Mouse (Mus musculus) spleen, embryonic (tissue): ENCODE measurements around the gene Celsr1.
"Not testable (repeated sequence)": the region's sequence is repeated elsewhere in the genome, so short reads cannot be mapped to it uniquely, and the experiment has no call there.

Source experiments
- CTCF ChIA-PET: fragments of 350-600 bp; sonication (Branson Sonifier 250); formaldehyde crosslinking; loops from one replicate; lab custom pipeline; 2022; lab: Charles Lee

Gene Celsr1

DNA sequence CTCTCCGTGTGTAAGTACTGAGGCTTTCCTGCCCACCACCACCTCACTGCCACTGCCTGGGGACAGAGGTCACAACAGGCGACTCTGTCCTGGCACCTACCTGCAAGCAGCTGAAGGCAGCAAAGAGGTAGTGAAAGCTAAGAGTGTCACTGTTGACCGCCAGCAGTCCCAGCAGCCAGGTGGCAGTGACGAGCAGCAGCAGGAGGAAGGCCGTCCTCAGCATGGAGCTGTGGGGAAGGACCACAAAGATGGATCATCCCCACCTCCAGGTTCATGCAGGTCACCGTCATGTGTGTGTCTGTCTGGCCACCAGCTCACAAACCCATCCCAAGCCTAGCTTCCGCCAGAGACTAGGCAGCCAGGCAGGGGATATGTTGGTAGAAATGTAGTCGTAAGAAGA, 129.8 kb downstream of the Celsr1 start:
- CTCF ChIA-PET = no interaction called here

DNA sequence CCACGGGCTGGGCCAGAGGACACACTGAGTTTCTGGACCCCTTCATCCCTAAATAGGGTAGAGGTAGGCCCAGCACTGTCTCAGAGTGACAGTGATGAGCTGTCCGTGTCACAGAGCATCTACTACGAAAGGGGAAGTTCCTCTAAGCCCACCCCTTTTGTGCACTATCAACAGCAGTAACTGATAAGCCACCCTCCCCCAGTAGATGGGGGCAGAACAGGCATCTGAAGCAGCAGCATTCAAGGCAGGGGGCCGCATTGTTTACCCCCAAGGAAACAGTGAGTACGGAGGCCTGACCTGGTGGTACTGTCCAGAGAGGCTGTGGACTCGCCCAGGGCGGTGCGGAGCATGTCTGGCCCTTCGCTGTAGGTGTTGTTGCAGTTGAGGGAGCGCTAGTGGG, 131.1 kb downstream of the Celsr1 start:
- CTCF ChIA-PET = no interaction called here

DNA sequence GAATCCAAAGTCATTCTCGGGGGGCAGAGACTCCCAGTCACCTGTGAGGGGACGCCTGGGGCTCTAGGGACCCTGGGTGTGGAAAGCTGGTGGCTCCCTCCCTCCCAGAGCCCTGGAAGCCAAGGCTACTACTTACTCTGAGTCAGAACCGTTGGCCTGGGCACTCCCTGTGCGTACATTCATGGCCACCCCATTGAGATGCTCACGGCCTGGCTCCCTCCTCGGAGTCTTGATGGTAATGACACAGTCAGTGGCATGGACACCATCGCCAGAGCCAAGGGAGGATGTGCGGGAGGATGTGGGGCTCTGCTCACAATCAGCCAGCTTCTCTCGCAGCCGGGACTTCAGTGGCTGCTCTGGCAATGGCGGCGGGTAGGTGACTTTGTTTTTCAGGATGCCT, 132.8 kb downstream of the Celsr1 start:
- CTCF ChIA-PET = no interaction called here

DNA sequence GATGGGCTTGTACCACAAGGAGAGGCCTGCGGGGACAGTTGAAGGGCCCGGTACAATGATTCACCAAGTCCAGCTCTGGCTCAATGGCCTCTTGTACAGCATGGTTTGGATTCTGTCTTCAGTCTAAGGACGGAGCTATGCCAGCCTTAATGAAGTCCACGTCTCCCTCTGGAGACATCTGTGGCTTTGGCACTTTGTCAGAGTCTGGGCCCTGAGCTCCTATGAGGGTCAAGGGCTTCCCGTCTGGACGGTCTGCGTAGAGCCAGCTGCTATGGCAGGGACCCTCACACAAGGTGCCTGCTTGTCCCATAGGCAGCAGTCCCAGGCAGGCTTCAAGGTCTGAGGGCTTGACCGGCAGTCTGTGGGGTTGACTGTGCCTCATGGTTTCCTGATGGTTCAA, 133.3 kb downstream of the Celsr1 start:
- CTCF ChIA-PET = no interaction called here

DNA sequence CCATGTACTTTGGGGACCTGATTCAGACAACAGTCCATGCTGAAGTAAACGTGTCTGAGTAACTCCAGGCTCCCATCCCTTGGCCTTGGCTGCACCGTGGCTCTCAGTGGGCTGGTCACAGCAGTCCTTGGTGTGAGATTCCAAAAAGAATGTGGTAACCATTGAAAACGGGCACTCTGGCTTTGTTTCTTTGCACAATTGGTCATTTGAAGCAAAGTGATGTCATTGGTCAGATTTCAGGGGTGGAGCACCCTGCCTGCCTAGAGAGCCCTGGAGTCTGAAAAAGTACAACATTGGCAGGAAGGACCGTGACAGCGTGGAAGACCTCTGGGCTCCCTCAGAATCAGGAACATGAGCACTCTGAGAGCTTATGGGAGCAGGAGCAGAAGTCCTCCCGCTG, 134.2 kb downstream of the Celsr1 start:
- CTCF ChIA-PET = interaction anchor here (0.8 kb wide), 1 partner anchor 14 kb away, joined by 4 read pairs; no protein-coding TSS in a partner anchor

DNA sequence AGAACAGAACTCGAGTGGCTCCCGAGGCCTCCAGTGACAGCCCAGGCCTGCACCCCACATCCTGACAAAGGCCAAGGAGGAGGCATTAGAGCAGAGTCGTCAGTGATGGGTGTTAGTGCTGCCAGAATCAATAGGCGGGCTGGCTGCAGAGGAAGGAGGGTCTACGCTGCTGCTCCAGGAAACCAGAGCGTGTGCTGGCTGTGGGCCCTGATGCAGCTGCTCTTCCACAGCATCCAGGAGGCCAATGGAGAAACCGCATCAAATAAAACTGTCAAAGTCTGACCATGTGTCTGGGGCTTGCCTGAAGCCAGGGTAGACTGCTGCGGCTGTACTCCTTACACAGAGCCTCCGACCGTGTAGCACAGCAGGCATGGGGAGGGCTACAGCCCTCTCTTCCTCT, 136.5 kb downstream of the Celsr1 start:
- CTCF ChIA-PET = no interaction called here

DNA sequence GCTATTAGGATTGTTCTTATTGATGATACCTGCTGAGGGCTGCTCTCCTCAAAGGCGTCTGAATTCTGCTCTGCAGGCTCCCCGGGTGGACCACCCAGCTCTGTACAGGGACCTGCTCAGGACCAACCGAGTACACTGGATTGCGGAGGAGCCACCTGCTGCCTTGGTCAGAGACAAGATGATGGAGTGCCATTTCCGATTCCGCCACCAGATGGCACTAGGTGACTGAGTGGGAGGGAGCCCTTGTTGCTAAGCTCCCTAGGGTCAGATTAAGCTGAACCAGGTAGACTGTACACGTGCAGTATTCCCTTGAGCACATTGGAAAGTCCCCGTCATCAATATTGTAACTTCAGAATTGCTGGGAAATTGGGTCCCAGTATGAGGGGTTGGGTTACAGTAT, 137.3 kb downstream of the Celsr1 start:
- CTCF ChIA-PET = interaction anchor here (0.6 to 1.3 kb wide), 5 partner anchors 87 to 241 kb away, joined by 3 to 4 read pairs (median 3); no protein-coding TSS in a partner anchor

DNA sequence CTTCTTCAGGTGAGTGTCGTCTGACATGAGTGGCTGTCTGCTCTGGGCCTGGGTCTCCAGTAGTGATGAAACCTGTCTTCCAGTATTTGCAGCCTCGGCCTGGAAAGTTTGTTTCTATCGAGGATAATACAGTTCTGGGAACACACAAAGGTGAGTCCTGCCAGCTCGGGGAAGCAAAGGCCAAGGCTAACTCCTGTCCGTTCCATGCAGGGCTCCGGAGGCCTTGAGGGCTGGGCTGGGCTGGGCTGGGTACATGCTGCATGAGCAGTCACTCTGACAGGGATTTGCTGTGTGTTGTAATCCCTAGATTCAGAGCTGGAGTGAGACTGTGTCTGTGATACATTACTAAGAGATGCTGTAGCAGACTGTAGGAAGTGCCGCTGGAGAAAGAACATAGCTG, 139.7 kb downstream of the Celsr1 start:
- CTCF ChIA-PET = no interaction called here

DNA sequence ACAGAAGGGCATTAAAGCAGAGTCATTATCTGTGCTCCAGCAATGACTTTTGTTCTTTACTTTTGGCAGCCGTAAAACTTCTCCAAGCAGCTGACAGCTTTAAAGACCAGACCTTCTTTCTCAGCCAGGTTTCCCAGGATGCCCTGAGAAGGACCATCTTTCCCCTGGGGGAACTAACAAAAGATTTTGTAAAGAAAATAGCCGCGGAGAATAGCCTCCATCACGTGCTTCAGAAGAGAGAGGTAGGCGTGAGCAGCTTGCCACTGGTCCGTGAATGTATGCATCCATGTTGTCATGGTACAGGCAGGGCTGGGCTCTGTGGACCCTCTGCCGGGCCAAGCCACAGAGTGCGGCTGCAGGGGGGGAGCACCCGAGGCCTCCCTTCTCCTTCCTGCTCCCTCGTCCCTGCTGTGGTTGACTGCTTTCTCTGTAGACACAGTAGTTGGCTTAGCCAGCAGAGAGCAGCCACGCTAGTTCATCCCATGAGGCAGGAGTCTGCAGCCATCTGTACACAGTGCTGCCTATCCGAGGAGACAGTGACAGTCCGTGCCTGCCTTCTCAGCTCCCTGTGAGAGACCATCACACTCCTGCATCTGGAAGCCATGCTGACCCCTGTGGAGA, 141.0 kb downstream of the Celsr1 start:
- CTCF ChIA-PET = no interaction called here

DNA sequence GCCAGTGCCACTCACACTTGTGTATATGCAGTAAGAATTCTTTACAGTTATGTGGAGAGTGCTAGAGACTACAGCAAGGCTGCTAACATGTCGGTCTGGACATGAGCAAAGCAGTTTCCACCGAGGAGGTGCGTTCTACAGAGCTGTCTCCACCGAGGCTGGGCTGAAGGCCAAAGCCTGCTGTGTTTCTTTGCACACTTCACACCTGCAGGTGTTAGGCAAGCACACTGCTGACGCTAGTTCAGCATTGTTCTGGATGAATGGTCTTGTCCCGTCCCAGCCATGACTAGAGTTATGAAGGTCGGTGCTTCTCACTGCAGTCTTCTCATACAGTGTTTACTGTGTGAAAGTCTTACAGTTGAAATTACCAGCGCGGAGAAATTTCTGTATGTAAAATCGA, 141.6 kb downstream of the Celsr1 start:
- CTCF ChIA-PET = no interaction called here

DNA sequence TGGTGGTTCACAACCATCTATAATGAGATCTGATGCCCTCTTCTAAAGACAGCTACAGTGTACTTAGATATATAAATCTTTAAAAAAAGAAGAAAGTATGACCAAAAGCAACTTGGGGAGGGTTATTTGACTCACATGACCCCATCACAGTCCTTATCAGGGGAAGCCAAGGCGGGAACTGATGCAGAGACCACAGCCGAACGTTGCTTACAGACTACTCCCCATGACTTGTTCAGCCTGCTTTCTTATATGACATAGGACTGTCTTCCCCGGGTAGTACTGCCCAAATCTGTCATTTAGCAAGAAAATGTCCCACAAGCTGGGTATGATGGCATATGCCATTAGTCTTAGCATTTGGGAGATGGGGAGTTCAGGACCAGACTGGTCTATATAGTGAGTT, 144.3 kb downstream of the Celsr1 start:
- CTCF ChIA-PET = no interaction called here

DNA sequence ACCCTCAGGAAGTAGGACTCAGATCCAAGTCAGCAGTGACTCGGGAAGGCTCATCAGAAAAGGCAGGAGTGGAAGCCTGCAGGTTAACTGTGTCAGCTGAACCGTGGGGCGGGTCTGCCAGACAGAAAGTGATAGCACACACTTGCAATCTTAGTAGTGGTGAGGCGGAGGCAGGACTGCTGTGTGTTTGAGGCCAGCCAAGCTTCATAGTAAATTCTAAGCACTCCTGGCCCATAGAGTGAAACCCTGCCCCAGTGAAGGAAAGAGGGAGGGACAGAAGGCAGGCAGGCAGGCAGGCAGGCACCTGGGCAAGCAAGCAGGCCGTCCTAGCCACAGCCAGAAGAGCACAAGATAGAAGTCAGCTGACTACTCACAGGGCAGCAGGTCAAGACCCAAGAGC, 148.0 kb downstream of the Celsr1 start:
- CTCF ChIA-PET = interaction anchor here (0.6 kb wide), 1 partner anchor 87 kb away, joined by 6 read pairs; no protein-coding TSS in a partner anchor

DNA sequence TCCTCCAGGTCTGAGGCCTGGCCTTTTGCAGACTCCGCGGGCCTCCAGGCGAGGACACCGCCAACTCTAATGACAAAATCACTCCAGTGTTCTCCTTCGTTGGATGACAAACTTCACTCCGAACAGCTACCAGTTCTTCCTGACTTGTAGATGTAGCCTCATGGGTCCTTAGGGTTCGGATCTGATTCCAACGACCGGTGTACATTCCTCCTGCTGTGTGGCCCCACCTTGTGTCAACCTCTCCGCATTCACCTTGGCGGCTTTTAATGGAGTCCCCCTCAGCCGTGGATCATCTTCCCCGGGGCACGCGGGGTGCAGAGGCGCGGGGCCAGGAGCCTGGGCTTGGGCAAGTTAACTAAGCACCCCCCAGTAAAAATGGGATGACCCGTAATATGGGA, 154.1 kb downstream of the Celsr1 start:
- CTCF ChIA-PET = no interaction called here

DNA sequence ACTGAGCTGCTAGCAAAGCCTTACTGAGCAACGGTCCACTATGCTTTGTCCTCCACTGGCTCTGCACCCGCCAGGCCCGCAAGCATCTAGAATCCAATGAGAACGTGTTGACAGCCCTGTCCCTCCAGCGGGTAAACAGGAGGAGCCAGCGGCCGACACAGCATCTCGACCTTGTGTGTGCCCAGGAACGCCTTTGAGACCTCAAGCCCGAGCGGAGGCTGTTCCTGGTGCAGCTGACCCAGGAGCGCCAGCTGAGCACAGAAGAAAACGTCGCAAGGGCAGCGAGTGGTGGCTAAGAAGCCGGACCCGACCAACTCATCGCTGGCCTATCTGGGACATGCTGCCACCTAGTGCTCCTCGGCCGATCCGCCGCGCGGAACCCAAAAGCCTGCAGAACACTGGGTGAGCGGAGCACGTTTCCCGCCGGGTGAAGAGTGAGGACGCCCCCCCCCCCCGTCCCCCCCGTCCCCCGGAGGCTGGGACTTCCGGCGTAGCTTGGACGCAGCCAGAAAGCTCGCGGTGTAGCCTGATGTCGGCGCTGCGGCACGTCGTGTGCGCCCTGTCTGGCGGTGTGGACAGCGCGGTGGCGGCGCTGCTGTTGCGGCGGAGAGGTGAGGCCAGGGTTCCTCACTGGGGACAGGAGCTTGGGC, 154.6 kb downstream of the Celsr1 start, which contains the start of gene Trmu:
Trmu (plus strand) TSS at position 465 of the 650 bp plus-strand sequence.
- CTCF ChIA-PET = interaction anchor here (1.0 kb wide), 1 partner anchor 19 kb away, joined by 3 read pairs; the partner anchor contains the start of gene Gtse1

DNA sequence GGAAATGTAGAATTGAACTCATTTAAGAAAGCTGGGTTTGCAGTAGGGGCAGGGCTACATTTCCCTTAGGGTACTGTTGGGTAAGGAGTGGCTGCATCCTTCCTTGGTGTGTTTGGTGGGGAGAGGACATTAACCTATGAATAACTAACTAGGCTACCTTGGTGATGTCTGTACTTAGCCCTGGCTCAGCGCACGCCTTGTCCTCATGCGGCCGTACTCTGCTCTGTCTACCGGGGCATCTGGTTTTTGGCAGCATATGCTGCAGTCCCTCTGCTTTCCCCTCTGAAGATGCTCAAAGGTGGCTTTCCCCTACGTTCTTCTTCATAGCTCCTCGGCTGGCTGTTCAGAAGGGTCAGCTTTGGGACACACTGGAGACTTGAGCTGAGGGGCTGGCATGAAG, 156.2 kb downstream of the Celsr1 start:
- CTCF ChIA-PET = no interaction called here

DNA sequence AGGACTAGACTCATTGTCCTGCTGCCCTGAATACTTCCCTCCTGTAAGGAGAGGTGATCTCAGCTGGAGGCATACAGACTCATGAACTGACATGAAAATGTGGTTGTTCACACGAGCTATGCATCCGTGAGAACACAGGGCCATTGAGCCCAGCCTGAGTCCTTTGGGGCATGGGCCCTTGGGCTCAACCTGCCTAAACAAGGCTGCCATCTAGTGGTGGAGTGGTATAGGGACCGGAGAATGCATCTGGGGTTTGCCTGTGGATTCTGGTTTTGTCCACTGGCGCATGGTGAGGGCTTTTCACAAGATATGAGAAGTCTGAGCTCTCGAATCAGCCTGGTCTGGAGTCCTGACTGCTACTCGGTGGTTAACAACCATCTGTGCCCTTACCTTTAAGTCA, 165.9 kb downstream of the Celsr1 start:
- CTCF ChIA-PET = interaction anchor here (0.7 to 1.1 kb wide), 3 partner anchors 24 to 209 kb away, joined by 4 to 13 read pairs (median 6); no protein-coding TSS in a partner anchor

DNA sequence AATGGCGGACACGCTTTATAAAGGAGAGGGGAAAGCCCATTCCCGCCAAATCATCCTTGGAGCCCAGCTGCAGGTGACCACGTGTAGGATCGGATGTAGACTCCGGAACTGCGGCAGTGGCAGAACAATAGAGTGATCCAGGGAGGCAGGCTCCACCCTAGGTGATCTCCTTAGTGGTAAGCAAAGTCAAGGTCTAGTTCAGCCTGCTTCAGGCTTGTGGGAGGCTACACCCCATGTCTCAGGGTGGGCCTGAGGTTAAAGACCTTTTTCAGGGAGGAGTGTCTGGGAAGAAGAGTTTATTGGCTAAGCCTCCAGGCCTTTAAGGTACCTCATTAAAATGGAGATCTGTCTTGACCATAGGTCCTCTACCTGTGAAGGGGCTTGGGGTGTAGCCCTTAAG, 167.7 kb downstream of the Celsr1 start:
- CTCF ChIA-PET = not testable (repeated sequence)

DNA sequence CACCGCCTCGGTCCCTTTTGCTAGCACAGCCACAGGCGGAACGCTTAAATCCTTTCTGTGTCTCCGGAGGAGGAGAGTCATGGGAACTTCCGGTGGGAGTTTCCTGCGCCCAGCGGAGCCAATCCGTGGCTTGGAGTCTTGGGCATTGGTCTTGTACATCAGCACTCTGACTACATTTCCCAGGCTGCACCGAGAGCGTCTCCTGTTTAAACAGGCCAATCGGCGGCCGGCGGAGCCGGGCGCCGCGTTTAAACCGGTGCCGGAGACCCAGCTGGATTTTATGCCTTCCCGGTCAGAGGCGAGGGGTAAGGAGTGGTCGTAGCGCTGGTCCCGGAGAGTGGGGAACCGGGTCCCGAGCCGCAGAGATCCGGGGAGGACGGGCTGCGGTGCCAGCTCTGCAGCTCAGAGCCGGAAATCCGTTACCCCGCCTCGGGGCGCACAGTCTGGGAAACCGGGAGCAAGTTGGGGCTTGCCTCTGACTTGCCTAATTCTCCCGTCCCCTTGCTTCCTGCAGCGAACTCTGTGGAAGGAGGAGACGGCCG, 174.0 kb downstream of the Celsr1 start, which contains the start of gene Gtse1:
Gtse1 (plus strand) TSS at position 256 of the 542 bp plus-strand sequence.
- CTCF ChIA-PET = interaction anchor here (0.6 kb wide), 1 partner anchor 19 kb away, joined by 3 read pairs; no protein-coding TSS in a partner anchor

DNA sequence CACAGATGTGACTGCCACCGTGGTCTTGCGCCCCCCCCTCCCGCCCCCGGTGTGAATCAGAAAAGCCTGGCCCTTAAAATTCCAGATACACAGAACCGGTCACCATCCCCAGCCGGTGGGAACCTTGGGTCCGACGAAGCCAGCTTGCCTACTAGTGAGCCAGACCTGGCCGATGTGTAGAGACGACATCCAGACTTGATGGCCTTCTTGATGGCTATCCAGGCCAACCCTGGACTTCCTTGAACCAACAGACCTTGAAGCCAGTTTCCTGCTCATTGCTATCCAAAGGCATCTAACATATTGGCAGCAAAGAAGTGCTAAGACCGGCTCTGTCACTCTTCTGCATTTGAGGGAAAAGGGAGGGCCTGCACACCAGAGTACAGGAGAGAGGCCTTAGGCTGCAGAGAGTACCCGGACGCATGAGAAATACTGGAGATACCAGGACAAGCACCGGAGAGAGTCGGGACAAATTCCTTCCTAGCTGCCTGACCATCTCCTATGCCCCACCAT, 174.5 kb downstream of the Celsr1 start:
- CTCF ChIA-PET = no interaction called here

DNA sequence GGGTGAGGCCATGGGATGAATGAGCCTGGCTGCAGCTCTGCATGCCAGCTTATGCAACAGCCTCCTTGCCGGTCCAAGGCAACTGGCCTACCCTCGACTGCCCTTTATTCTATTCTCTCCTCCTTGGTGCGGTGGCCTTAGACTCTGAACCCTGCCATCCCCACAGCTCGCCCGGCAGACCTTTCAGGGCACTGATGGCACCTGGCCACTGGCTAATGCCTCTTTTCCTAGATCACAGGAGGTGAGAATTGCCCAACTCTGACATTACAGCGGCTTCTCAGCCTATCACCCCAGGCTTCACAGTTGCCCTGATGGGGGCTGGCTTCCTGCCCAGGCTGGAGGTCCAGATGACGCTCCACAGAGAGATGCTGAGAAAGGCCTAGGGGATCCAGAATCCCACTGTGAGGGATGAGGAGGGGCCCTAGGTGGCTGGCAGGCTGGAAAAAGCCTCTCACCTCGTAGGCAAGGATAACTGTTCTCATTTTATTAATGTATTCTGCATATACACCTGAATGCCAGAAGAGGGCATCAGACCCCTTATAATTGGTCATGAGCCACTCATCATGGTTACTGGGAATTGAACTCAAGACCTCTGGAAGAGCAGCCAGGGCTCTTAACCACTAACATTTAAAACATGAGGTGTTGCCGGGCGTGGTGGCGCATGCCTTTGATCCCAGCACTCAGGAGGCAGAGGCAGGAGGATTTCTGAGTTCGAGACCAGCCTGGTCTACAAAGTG, 181.8 kb downstream of the Celsr1 start:
- CTCF ChIA-PET = interaction anchor here (0.7 kb wide), 1 partner anchor 135 kb away, joined by 3 read pairs; no protein-coding TSS in a partner anchor
